Mouse (Mus musculus): ENCODE results near the gene Prkd2.
A peak's percentile ranks its signal among the peaks of the same experiment; 100 is the strongest.

Prkd2 gene

DNA sequence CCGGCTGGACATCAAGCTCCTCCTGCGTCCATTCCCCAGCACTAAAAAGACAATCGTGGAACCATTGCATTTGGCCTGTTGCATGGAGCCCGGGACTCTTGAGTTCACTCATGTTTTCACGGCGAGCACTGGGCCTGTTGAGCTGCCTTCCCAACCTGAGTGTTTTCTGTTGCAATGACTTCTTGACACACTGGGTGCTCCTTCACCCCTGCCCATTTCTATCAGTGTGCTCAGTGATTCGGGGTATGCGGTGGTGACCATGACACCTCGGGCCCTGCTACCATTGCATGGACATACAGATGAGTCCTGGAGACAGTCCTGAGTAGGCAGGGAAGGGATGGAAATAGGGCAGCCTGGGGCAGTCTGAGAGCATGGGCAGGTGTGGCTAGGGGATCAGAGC lies 29.8 kb downstream of the Prkd2 start:
- TF ChIP-seq GATA4 (IDR thresholded peaks at IDR 0.05; ENCODE audit: insufficient replicate concordance, low read length), result no peak

GRCm38 (mm10) chr7:16873392-16873791 lies 30.7 kb downstream of the Prkd2 start:
- no peak for TF ChIP-seq GATA4 (IDR thresholded peaks at IDR 0.05; ENCODE audit: insufficient replicate concordance, low read length)

GRCm38 (mm10) chr7:16874190-16874589 lies 31.5 kb downstream of the Prkd2 start:
- no peak for TF ChIP-seq GATA4 (IDR thresholded peaks at IDR 0.05; ENCODE audit: insufficient replicate concordance, low read length)

GRCm38 (mm10) chr7:16874756-16875309 lies 32.1 kb downstream of the Prkd2 start:
- TF ChIP-seq GATA4 (IDR thresholded peaks at IDR 0.05; ENCODE audit: insufficient replicate concordance, low read length), result peak; percentile 62; the same call in 1 of the 2 replicates

- TF ChIP-seq GATA4 (IDR thresholded peaks at IDR 0.05; ENCODE audit: insufficient replicate concordance, low read length), result no peak
These were observed 32.4 kb downstream of the Prkd2 start, which contains the start of gene Dact3 for GRCm38 (mm10) chr7:16875310-16875325. TSS of gene Dact3 (plus strand) at chr7:16875317.

GRCm38 (mm10) chr7:16875326-16875725 lies 32.6 kb downstream of the Prkd2 start:
- TF ChIP-seq GATA4 (IDR thresholded peaks at IDR 0.05; ENCODE audit: insufficient replicate concordance, low read length), result no peak

GRCm38 (mm10) chr7:16876006-16876405 lies 33.3 kb downstream of the Prkd2 start:
- TF ChIP-seq GATA4 (IDR thresholded peaks at IDR 0.05; ENCODE audit: insufficient replicate concordance, low read length), result no peak

- TF ChIP-seq GATA4 (IDR thresholded peaks at IDR 0.05; ENCODE audit: insufficient replicate concordance, low read length), result no peak
These were observed 33.9 kb downstream of the Prkd2 start for GRCm38 (mm10) chr7:16876608-16877007.

DNA sequence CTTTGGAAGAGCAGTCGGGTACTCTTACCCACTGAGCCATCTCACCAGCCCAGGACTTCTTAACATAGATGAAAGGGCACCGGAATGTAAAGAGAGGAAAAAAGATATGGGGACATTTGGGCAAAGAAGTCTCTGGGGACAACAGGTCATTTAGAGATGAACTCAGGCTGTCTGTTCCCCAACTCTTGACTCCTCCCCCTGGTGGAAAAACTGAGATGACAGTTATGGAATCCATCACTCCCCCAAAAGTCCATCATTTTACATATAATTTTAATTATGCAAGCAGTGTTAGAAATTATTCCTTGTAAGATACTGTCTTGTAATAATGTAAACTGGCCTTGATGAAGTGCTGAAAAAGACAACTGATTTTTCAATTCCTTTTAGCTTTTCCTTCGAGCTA lies 35.0 kb downstream of the Prkd2 start:
- no peak for TF ChIP-seq GATA4 (IDR thresholded peaks at IDR 0.05; ENCODE audit: insufficient replicate concordance, low read length)

- TF ChIP-seq GATA4 (IDR thresholded peaks at IDR 0.05; ENCODE audit: insufficient replicate concordance, low read length), result no peak
These were observed 37.3 kb downstream of the Prkd2 start for GRCm38 (mm10) chr7:16879796-16880547.

DNA sequence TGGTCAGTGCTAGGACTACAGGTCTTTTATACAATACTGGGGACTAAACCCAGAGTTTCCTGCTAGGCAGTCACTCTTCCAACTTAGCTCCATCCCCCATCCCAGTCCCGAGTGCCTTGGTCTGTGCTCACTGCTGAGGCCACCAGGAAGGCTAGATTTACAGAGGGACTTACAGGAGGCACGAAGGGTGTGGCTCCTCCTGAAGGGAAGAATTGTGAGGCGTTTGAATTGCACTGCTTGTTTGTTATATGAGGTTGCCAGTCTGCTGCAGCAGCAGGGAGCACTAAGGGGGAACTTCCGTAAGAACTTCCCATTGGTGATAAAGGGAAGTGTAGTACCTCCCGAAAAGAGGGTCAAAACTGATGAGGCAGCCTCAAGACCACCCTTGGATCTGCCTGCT lies 37.9 kb downstream of the Prkd2 start:
- no peak for TF ChIP-seq GATA4 (IDR thresholded peaks at IDR 0.05; ENCODE audit: insufficient replicate concordance, low read length)

- no peak for TF ChIP-seq GATA4 (IDR thresholded peaks at IDR 0.05; ENCODE audit: insufficient replicate concordance, low read length)
These were observed 40.5 kb downstream of the Prkd2 start for GRCm38 (mm10) chr7:16883162-16883561.

- TF ChIP-seq GATA4 (IDR thresholded peaks at IDR 0.05; ENCODE audit: insufficient replicate concordance, low read length), result no peak
These were observed 41.6 kb downstream of the Prkd2 start for GRCm38 (mm10) chr7:16884334-16884733.

GRCm38 (mm10) chr7:16885271-16885776 lies 42.6 kb downstream of the Prkd2 start:
- TF ChIP-seq GATA4 (IDR thresholded peaks at IDR 0.05; ENCODE audit: insufficient replicate concordance, low read length), result no peak

GRCm38 (mm10) chr7:16885905-16886304 lies 43.2 kb downstream of the Prkd2 start:
- TF ChIP-seq GATA4 (IDR thresholded peaks at IDR 0.05; ENCODE audit: insufficient replicate concordance, low read length), result no peak

- no peak for TF ChIP-seq GATA4 (IDR thresholded peaks at IDR 0.05; ENCODE audit: insufficient replicate concordance, low read length)
These were observed 47.8 kb downstream of the Prkd2 start for GRCm38 (mm10) chr7:16890536-16890935.

- peak; percentile 46; the same call in 1 of the 2 replicates for TF ChIP-seq GATA4 (IDR thresholded peaks at IDR 0.05; ENCODE audit: insufficient replicate concordance, low read length)
These were observed 48.2 kb downstream of the Prkd2 start for GRCm38 (mm10) chr7:16890944-16891343.

Data from liver, adult (tissue).